Mouse (Mus musculus) CD4-positive, CD25-positive, alpha-beta regulatory T cell, adult 4 months (primary cell): ENCODE measurements around the gene Trmt2a. TPM values are rescaled to one million over a fixed set of nuclear protein-coding genes. Genes with fewer than 3 reads are reported as not detected.
"Not testable (repeated sequence)": the region's sequence is repeated elsewhere in the genome, so short reads cannot be mapped to it uniquely, and the experiment has no call there.

Source experiments
- ATAC-seq: one replicate; pipeline ENCODE4 v1.8.0; 2017
- polyA plus RNA-seq, 2 experiments: library from polyadenylated mRNA; unstranded; fragments of 100-300 nt; shearing (Covaris generic); gene quantifications; one replicate each; pipeline ENCODE4 v1.2.1; 2017

The Trmt2a gene
- polyA plus RNA-seq, 2 experiments from 2014 or later: 42.2 to 67.6 TPM

DNA sequence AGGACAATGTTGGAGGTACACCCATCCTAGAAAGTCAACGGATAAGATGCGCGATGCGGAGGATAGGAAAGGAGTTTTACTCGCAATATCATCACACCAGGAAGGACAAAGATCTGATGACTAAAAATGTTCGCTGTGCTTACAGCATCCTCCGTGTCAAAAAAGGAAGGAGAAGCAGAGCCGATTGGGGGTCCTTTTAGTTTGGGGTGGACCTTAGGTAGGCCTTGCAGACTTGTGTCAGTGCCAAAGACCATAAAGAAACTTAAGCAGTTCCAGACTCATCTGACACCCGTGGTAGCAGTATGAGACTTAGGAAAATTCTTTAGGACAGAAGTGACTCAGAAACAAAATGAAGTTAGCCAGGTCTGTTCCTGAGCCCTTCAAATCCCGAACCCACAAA is 41.1 kb downstream of the Trmt2a start:
- ATAC-seq: not testable (repeated sequence)

Other genes with a start within 250 kb of the Trmt2a start
- gene Dgcr6, start 195.8 kb upstream of the Trmt2a start, polyA plus RNA-seq: 10 to 100 TPM; 16.4 to 21.2 TPM
- 10 to 100 TPM in 1 of 2 experiments, 1 to 10 TPM in 1; 5.7 to 11.1 TPM for gene Prodh, start 158.5 kb upstream of the Trmt2a start, polyA plus RNA-seq
- not detected for gene Rtn4r, start 121.0 kb upstream of the Trmt2a start, polyA plus RNA-seq
- not detected for gene Ccdc188, start 30.8 kb upstream of the Trmt2a start, polyA plus RNA-seq
- 1 to 10 TPM; 1.6 to 3.2 TPM for gene Zdhhc8, start 13.5 kb upstream of the Trmt2a start, polyA plus RNA-seq
- gene Ranbp1, start 53 bp downstream of the Trmt2a start, polyA plus RNA-seq: 100 to 1,000 TPM; 122 to 138 TPM
- gene Gm49776, start 9.6 kb downstream of the Trmt2a start, polyA plus RNA-seq: not detected
- gene Dgcr8, start 40.6 kb downstream of the Trmt2a start, polyA plus RNA-seq: 10 to 100 TPM; 21.1 to 25.9 TPM
- gene Tango2, start 99.4 kb downstream of the Trmt2a start, polyA plus RNA-seq: 10 to 100 TPM; 71.4 to 94.5 TPM
- gene Arvcf, start 99.5 kb downstream of the Trmt2a start, polyA plus RNA-seq: under 1 TPM in 1 of 2 experiments, not detected in 1; 0.91 TPM
- 10 to 100 TPM; 21.7 to 26.7 TPM for gene Txnrd2, start 177.7 kb downstream of the Trmt2a start, polyA plus RNA-seq
- gene Comt, start 178.2 kb downstream of the Trmt2a start, polyA plus RNA-seq: 10 to 100 TPM; 62.0 to 65.2 TPM